Mouse (Mus musculus) adrenal gland, adult 8-10 months (tissue): ENCODE results near the gene Asic2. TPM values are rescaled to one million over a fixed set of nuclear protein-coding genes. Genes with fewer than 3 reads are reported as not detected.
"Not testable (repeated sequence)": the region's sequence is repeated elsewhere in the genome, so short reads cannot be mapped to it uniquely, and the experiment has no call there.

ENCODE experiments used
- DNase-seq: peaks from one replicate; pipeline ENCODE4 v3.0.0; 2022
- total RNA-seq, 4 experiments: library from RNA; stranded (reverse); gene quantifications; 2 replicates each; pipeline ENCODE4 v1.2.4; 2022

The Asic2 gene
- total RNA-seq, 4 experiments from 2014 or later: 3.2 to 5.1 (median 4.2) TPM

GRCm38 (mm10) chr11:81416319-81416718 is 551.9 kb downstream of the Asic2 start:
- DNase-seq: no peak

- DNase-seq: no peak
Observed at GRCm38 (mm10) chr11:81414596-81414995, 553.7 kb downstream of the Asic2 start.

DNA sequence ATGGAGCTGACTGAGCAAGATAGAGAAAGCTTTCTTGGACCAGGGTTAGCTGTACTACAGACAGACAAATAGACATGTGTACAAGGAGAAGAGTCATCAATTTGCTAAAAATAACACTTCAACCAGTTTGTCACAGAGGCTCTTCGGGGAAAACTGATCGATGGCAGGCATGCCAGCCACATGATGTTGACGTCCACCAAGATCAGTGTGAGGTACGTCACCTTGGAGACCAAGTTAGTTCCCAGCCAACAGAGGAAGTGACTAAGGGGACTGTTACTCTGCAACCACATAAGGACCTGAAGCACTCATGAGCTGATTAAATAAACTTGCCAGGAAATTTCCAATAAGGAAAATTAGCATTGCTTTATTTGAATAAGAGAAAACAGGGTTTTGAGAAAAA is 557.0 kb downstream of the Asic2 start:
- DNase-seq: no peak

DNA sequence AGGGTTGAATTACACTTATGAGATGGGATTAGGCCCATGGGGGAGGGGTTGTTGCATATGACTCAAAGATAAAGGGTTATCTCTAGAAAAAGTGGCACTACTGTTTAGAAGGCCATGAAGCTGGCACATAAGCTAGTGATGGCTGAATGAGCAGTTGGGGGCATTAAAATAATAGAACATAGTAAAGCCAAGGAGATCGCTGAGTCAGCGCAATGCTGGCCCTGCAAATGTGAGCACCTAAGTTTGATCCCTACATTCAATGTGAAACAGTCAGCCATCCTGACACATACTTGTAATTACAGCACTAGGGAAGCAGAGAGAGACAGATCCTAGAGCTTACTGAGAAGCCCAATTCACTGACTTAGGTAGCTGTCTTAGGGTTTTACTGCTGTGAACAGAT is 562.3 kb downstream of the Asic2 start:
- no peak for DNase-seq

- no peak for DNase-seq
Observed at GRCm38 (mm10) chr11:81402263-81402662, 566.0 kb downstream of the Asic2 start.

GRCm38 (mm10) chr11:81392855-81393254 is 575.4 kb downstream of the Asic2 start:
- DNase-seq: no peak

- no peak for DNase-seq
Observed at GRCm38 (mm10) chr11:81386185-81386584, 582.1 kb downstream of the Asic2 start.

- no peak for DNase-seq
Observed at GRCm38 (mm10) chr11:81385547-81385946, 582.7 kb downstream of the Asic2 start.

GRCm38 (mm10) chr11:81374841-81375240 is 593.4 kb downstream of the Asic2 start:
- DNase-seq: no peak

GRCm38 (mm10) chr11:81374003-81374710 is 594.1 kb downstream of the Asic2 start:
- DNase-seq: no peak

DNA sequence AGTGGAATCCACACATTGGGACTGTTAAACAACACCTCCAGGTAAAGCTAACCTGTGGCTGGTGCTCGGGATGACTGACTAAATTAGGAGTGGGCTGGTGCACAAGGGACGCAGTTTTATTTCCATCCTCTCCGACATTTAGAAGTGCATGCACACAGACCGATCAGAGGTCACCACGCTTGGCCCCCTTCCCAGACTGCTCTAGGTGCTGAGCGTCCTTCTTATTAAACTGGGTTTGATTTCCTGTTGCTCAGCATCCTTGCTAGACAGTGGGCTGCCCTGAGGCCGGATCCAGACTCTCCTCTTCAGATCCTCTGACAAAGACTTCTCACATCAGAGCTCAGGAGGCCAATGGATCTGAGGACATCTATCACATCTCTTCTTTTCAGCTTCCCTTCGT is 596.7 kb downstream of the Asic2 start:
- peak; percentile 53 for DNase-seq

DNA sequence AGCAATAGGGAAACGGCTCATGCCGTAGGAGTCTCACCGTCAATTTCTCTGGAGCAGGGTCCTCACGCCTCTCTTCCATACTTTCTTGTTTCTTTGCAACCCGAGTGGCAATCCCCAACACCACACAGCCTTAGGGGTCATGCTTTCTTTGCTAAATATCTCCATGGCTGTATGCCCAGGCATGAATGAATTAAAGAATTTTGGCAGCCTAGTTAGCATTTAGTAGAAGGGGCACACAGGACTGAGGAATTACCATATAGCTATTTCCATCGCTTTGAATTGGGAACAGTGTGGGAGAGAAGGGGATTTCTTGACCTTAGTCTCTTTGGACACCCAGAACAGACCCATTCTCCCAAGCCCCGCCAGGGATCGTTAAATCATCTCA is 597.8 kb downstream of the Asic2 start:
- no peak for DNase-seq

DNA sequence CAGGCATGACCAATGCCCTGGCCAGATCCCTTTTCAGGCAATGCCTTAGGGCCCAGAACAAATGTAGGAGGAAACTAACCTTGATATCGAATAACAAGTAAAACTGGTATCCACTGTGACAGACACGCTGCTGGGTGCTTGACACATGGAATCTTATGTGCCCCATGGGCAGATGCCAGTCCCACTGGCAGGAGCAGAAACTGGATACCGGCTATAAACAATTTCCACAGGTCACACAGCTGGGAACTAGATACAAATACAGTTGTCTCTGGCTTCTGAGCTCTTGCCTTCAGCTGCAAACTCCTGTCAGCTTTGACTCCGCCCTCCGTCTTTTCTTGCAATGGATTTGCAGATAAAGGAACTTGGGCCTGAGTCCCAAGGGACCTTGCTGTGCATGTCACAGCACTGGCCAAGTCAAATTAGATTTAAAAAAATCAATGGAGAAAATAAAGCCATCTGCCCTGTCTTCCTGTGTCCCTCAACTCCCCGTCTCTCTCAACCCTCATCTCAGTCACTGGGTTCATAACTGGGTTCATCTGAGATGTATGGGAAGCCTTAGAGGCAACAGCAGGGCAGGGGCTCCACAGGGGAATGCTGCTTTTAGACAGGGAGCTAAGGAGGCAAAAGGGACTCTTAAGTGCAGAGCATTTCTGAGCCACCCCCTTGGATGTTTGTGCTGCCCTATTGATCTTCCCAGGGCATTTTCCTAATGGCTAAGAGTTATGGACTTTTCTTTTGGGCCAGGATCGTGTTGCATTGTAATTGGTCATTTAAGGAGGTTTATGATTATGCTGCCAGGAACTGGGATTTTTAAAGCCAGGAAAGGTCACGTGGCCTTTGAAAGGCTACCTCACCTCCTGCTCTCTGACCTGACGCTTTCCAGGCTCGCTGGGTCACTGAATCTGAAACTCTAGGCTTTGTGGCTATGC is 598.5 kb downstream of the Asic2 start:
- DNase-seq: no peak

DNA sequence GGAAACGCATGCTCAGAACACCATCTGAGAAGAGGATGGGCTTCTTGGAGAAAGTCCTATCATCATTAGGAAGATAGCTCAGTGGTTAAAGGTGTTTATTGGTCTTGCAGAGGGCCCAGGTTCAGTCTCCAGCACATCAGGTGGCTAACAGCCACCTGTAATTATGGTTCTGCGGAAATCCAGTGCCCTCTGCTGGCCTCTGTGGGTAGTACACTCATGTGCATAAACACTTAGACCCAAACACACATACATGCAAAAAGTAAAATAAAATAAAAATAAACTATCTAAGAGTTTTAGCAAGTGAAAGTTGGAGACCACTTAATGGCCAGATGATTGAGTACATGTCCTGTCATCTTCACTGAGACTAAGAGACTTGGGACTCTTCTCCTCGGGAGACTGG is 603.8 kb downstream of the Asic2 start:
- no peak for DNase-seq

- peak; percentile 50 for DNase-seq
Observed at GRCm38 (mm10) chr11:81362461-81362860, 605.8 kb downstream of the Asic2 start.

GRCm38 (mm10) chr11:81361040-81361439 is 607.2 kb downstream of the Asic2 start:
- DNase-seq: no peak

DNA sequence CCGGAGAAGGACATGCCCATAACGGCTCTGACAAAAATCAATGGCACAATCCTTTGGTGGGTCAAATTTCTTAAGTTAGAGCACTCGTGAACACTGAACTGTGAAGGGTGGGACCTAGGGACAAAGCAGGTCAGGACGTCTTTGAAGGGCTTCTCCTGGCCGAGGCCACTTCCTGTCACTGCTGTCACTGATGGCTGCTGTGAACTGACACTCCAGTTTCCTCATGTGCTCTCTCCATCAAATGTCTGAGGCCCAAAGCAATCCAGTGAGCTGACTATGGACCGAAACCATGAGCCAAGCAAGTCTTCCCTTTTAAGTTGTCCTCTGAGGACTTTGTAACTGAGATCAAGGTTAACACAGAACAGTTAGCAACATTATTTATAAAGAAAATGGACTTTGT is 617.8 kb downstream of the Asic2 start:
- not testable (repeated sequence) for DNase-seq

DNA sequence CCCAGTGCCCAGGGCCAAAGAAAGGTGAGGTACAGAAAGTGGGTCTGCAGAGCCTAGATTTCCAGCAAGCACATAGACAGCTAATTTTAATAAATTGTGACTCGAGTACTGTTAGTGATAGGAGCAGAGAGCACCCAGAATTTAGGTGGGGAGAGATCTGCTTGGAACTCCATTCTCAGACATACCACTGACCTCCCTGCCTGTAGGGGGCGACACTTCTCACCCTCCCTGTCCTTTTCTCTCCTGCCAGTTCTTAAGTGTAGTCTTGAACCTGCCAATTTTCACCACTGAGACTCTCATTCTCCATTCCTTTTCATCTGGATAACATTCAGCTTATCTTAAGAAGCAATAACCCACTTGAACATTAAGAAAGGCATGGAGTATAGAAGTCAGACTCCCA is 636.3 kb downstream of the Asic2 start:
- no peak for DNase-seq

DNA sequence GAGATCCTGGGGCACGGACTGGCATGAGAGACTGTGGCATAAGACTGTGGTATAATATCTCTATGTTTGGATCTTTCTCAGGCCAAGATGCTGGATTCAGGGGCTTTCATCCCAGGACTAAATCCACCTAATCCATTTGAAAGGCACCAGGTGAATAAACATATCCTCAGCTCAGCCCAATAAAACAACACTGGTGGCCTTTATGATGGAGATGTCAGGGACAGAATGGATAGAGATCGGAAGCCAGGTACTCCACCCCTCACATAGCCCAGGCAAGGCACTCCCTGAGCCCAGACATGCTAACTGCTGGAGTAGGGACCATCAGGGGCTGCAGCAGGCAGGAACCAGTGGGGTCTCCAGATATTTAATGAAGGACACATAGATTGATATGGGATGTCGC is 637.3 kb downstream of the Asic2 start:
- DNase-seq: no peak

GRCm38 (mm10) chr11:81328088-81328487 is 640.2 kb downstream of the Asic2 start:
- DNase-seq: no peak

- DNase-seq: no peak
Observed at GRCm38 (mm10) chr11:81323146-81323545, 645.1 kb downstream of the Asic2 start.

DNA sequence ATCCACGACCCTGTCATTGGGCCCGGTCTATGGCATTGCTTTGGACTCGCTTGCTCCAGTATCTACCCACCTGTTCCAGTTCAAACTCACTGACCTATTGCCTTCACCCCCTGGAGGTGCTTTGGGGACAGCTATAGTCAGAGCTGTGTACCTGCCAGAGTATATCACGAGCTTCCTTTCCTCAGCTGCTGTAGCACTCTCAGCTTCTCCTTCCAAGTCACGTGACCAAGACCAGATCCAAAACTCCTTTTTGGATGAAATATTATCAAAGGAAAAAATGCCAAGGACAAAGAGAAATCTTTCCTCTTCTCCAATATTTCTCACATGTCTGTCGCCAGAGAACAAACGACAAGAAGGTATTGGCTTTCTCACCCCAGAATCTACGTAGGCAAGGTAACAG is 645.8 kb downstream of the Asic2 start:
- peak; percentile 4 for DNase-seq

DNA sequence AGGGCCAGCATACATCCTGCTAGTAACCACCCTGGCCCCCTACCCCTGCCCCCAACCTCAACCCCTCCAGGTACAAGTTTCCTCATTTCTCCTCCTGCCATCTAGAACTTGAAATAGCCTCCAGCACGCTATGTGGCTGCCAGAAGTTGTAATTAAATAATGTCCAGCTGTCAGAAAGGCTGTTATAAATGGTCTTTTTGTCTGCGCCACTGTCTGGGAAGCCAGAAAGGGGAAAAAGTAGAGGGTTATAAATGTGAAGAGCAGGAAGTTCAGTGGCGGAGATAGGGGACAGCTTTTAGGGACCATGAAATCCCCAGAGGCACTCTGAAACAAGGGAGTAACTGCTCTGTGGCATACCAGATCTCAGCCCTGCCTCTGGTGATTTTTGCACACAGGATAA is 678.2 kb downstream of the Asic2 start:
- DNase-seq: no peak

DNA sequence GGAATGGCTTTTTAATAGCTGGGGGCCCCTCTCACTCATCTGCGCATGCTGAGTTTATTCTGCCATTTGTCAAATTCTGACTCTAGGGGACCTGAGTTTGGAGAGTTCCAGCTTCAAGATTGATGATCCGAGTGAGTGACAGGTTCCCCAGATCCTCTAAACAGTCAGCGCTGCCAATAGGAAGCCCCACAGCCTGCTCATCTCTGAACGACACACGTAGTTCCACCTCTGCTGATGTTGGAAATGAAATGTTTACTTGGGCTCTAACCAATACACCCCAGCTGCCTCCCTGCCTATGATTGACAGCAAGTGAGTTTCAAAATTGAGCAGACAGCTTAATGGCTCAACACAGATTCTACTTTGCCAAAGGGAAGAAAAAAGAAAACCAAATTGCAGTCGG is 685.1 kb downstream of the Asic2 start:
- no peak for DNase-seq
